Mouse (Mus musculus) gastrocnemius, postnatal 25 days (tissue): ENCODE measurements around the gene Glud1. TPM values are rescaled to one million over a fixed set of nuclear protein-coding genes. Genes with fewer than 3 reads are reported as not detected.

Experiments used
- DNase-seq: peaks from one replicate; pipeline ENCODE4 v3.0.0; 2022
- long read RNA-seq, 2 experiments: library from polyadenylated mRNA; stranded (forward); transcript quantifications; one replicate each; pipeline ENCODE4 v2.0.0; 2021
- total RNA-seq, 2 experiments: library from RNA; stranded (reverse); gene quantifications; 1 replicate in 1 of 2; 2 replicates in 1 of 2; pipeline ENCODE4 v1.2.3; 2021

The Glud1 gene
- total RNA-seq, result 100 to 1,000 TPM; 124 to 137 TPM
- long read RNA-seq, experiment 1, transcript Glud1-201 (13 exons, 3,390 nt), result major isoform, 67 of 84 reads
- long read RNA-seq, experiment 1, partial matches to known transcripts, result 14 of 84 reads
- long read RNA-seq, experiment 1, other reads (novel, unspliced or antisense), result 3 of 84 reads
- long read RNA-seq, experiment 2, transcript Glud1-201 (13 exons, 3,390 nt), result major isoform, 153 of 175 reads
- long read RNA-seq, experiment 2, partial matches to known transcripts, result 9 of 175 reads
- long read RNA-seq, experiment 2, other reads (novel, unspliced or antisense), result 13 of 175 reads

DNA sequence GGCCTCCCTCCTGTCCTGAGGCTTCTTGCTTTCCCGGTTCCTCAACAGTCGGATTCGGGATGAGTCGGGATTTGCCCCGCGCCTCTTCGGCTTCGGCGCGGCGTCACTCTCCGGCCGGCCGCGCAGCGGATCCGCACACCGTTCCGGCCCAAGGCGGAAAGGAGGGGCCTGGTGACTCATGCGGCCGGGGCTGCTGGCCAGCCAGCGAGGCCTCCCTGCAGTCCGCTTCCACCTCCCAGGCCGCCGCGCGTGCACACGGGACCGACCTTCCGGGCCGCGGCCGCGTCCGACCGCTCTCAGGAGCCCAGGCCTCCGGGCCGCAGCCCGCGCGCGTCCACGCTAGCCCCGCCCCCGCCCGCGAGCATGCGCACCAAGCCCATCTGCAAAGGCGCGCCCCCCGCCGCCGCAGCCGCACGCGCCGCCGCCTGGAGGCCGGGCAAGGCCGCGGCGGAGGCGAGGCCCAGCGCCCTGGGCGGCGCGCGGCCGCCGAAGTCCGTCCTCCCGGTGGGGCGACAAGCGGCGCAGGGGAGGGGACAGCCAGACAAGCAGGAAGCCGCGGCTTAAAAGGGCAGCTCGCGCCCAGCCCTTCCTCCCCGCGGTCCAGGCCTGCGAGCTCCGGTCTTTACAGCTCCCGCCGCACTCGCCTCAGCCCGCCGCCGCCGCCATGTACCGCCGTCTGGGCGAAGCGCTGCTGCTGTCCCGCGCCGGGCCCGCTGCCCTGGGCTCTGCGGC lies at the start of gene Glud1, which contains the start of gene Shld2:
Glud1 (plus strand) TSS at position 494 of the 732 bp plus-strand sequence.
Shld2 (minus strand) TSS at position 260 of the 732 bp plus-strand sequence.
- DNase-seq, result peak; percentile 98

DNA sequence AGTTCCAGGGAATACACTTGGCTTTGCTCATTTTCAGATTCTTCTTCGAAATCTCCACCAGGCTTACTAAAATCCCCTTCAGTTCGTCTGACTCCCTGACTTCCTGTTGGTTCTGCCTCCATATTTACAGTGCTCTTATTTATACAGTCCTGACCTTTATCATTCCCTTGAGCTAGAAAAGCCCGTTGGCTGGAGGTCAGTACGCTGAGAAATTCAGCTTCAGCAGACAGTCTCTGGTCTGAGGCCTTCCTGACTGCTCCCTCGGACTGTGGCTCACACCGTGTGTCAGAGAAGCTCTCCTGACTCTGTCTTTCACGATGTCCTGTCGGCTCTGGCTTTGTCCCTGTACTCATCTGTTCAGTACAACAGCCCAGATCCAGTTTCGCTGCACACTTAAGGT lies 42.5 kb upstream of the Glud1 start:
- no peak for DNase-seq

DNA sequence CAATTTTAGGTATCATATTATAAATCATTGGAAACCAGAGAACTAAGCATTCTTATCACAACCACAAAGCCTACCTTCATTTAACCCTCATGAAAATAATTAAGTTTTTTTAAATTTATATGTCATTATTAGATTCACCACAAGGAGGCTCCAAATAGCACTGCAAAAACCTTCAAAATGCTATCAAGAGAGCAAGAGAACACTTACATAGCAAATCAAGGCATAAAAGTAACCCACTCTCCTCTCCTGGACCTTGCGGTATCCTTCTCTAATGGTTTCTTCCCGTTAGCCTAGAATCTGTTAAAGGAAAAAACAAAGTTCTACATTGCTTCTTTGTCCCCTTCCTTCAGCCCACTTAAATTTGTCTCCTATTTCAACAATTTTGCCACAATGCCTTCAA lies 37.2 kb upstream of the Glud1 start:
- DNase-seq, result no peak

DNA sequence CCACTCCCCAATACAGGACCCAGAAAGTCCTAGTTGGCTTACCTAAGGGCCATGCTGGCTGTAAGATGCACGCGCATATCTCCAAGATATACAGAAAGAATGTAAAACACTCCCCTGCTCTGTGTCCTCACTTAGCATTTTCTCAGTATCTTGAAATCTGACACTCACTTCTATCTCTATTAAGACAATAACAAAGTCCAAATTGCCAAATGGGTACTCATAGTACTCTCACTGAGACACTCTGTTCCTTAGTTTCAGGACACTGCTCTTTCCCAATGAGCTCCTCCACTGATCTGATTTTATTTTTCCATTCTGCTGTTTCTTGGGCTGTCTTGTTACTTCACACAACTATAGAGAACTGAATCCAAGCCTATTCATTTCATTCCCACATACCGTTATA lies 36.4 kb upstream of the Glud1 start:
- no peak for DNase-seq

DNA sequence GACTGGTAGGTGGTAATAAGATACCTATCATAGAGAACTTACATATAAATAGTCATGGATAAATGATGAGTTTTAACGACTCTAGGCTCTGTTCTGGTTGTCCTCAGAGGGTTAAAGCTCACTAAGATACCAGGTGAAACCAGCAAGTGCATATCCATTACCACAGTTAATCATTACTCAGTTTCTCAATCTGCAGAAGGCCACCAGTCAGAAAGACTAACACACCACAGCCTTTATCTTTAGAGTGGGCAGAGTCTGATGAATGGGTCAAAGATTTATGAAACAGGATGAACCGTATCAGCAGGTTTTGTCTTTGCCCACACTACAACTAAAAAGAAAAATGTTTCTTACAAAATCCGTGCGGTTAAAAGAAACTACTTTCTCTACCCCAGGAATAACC lies 35.3 kb upstream of the Glud1 start:
- no peak for DNase-seq

DNA sequence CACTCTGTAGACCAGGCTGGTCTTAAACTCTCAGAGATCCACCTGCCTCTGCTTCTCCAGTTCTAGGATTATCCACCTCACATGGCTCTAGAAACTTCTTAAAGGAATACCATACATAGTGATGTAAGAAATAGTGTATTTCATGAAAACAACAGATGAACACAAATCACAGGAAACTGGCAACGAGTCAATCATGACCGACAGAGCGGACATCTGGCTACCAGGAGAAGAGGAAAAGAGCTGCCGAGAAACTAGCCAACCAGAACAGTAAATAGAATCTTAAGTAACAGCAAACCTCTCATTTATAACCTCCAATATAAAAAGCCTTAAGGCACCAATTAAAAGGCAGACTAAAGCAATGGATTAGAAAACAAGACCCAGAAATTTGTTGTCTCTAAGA lies 30.8 kb upstream of the Glud1 start:
- no peak for DNase-seq

DNA sequence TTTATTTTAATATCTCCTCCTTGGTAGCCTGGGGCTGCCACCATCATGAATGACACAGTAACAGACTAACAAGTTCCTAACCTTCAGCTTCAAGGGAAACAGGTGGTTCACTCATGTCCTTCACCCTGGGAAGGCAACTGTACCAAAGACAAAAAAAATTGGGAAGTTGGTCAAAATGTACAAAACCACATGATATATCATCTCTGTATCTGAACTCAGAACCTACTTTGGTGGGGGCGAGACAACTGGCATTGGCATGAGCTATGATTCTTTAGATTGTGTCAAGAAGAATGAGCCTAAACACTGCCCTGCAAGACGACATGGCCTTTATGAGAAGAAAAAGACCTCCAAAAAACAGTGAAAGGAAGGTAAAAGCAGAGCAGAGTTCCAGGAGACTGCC lies 29.7 kb upstream of the Glud1 start:
- no peak for DNase-seq

DNA sequence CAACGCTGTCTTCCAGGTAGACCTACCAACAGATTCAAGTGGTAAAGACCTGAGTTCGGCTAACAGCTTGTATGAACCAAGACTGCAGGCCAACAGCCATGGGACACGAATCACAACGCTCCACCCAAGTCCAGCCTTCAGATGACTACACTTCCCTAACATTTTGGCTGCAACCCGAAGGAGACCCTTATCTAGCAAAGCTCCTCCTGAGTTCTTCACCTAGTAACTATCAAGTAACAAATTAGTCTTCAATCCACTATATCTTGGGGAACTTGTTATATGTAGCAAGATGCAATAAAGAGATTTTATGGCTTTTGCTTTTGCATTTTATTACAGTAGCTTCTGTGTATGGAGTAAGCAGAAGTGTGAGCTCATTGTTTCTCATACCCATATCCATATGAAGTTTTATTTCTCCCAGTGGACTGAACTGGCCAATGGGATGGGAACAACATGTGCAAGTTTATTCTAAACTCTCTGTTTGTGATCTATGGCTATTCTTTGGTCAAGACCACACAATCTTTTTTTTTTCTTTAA lies 28.7 kb upstream of the Glud1 start:
- DNase-seq, result no peak

DNA sequence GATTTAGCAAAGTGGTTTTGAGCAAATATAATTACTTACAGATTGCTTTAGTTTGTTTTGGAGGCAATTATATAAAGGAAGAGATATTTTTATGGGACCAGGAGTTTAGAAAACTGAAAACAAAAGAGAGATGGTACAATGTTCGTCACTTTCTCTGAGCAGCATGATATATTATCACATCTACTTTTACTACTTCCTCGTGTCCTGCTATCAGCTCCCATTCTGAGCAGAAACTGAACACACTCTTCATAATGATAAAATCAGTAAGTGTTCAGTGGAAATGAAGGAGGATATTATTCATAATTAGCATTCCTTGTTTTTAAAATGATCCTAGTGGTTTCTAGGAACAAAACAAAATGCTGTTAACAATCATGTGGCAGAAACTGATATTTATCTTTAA lies 22.1 kb upstream of the Glud1 start:
- DNase-seq, result no peak

DNA sequence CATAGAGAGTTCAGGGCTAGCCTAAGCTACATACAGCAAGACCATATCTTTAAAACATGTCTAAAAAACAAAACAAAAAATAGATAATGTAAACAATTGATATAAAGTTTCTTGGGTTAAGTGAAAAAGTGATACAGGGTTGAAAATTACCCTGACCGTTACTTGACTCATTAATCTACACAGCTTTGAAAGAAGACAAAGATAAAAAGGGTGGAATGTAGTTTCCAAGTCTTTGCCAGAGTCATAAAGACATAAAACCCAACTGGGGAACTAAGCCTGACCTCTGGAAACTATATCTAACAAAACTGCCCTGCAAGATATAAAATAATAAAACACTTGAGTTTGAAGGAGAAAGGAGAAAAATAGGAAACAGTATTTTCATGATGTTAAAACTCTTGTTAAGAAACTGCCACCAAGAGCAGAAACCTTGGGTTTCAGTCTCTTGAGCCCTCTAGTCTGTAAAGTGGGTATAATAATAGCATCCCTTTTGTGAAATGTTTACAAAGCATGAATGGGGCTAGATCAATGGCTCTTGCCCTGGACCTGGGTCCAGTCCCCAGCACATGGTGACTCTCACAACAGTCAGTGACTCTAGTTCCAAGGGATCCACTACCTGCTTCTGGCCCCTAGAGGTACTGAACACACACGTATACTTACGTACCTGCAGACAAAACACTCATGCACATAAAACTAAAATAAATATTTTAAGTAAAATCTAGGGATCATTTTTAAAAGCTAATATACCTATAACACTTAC lies 21.1 kb upstream of the Glud1 start:
- DNase-seq, result no peak

DNA sequence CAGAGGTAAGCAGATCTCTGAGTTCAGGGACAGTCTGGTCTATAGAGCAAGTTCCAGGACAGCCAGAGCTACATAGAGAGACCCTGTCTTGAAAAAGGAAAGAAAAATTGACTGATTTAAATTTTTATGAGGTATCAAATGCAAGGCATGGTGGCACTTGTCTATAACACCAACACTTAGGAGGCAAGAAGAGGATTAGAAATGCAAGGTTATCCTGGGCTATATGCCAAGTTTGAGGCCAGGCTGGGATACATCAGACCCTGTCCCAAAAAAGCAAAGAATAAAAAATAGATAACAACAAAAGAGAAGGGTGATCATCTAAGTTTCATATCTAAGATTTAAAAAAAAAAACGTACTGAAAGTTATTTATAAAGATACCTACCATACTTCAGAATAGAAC lies 20.3 kb upstream of the Glud1 start:
- no peak for DNase-seq

DNA sequence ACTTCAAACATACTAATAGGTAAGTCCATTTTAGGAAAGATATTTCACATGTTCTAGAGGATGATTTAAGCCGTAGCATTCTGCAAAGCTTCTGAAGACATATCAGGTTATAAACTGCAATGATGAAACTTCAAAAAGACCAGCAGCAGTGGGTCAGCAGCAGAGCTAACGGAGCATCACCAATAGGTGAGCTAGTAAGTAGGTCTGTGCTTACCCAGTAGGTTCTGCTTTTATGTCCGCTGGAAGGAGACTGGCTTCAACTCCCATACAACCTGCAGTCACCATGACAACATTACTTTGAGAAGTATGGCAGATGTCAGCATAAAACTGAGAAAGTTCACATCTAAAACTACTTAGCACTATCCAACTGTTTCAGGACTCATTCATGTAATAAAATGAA lies 16.9 kb upstream of the Glud1 start:
- DNase-seq, result no peak

DNA sequence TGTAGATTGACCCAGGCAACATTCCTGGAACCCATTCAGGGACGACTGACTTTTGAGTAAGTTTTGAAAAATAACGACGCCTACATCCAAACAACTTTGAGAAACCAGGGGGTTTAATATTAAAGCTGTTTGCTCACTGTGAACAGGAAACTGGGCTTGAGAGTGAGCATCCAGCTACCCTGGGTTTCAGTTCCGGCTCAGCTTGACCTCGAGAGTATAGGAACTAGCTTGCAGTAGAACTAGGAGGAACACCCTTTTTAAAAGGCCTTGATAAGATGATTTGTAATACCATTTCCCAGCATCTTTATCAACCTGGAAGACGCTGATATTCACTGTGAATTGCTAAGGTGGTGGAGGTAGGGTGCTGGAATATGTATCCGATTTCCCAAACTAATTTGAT lies 14.2 kb upstream of the Glud1 start:
- DNase-seq, result no peak

DNA sequence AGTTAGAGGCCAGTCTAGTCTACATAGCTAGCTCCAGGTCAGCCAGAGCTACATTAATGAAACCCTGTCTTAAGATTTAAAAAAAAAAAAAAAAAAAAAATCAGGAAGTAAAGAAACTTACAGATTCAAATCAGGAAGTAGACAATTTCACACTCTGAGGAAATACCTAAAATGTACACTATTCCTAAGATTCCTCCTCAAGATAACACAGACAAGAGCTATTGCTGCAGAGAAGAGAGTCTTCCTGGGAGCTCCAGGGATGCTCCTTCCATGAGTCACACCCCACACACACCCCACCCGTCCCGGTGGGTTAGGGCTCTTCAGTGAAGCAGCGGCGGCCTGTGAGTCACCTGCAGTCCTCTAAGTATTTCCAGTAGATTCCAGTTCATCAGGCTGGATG lies 13.5 kb upstream of the Glud1 start:
- DNase-seq, result no peak

DNA sequence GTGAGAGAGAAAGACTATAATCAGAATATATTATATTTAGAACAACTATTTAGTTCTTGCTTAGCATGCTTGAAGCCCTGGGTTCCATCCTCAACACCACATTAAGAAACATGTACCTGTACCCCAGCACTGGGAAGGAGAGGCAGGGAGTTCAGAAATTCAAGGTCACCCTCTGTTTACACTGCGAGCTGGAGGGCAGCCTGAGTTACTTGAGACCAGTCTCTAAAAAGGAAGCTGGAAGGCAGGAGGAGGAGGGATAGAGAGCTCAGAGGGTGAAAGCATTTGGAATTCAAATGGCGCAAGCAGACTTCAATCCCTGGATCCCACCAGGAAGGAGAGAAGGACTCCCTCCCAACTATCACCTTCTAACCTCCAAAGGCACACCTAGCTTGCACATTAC lies 12.9 kb upstream of the Glud1 start:
- peak; percentile 31 for DNase-seq

DNA sequence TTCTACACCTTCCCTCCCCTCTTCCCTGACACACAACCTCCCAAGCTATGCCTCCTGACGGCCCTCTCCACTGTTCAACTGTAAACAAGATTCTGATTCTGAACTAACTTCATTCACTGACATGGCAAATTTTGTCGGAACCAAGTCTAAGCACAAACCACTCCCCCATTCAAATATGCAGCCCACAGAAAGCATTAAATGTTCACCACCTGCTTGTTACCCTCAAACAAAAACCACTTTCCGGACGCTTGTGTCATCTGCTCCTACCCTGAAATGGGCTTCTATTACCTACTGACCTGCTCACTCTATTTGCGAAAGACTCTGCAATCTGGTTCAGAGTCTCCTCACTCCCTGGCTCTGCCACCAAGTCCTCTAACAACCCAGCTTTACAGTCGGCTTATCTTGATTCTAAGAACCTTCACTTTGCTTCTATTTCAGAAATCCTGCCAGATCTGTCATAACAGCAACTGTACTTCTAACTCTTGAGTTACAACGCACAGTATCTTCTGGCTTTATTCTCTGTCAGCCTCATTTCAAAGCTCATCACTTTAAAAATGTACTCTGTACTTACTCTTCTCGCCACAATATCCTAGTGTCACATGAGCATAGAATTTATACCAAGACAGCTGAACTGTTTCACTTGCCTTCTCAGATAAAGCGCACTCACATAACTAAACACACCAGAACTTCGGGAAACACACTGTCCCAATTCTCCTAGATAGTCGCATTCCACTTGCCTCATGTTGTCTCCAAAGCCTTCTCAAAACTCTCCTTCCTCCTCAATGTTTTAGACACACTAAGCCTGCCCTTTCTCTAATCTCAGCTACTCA lies 11.4 kb upstream of the Glud1 start:
- DNase-seq, result no peak

DNA sequence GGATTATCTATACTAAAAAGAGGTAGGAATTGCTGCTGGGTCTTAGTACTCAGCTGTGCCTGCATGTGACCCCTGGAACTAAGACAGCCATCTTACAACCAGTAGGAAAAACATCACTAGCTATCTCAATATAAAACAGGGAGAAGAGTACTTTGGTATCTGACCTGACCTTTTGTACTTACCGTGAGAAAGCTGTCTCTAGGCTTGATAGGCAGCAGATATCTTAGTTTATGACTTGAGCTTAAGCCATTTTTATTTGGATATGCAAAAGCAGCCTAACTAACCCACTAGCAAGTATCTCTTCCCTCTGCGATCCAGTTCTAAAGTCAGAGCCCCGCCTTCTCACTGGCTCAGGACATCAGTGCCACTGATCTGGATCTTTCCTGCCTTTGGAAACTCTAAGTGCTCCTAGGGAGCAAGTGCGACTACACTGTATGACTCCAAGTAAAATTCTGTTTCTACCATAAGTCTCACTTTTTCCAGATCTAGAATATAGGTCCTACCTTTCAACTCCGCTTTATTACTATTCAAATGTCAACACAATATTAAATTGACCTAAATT lies 7.8 kb upstream of the Glud1 start:
- no peak for DNase-seq

DNA sequence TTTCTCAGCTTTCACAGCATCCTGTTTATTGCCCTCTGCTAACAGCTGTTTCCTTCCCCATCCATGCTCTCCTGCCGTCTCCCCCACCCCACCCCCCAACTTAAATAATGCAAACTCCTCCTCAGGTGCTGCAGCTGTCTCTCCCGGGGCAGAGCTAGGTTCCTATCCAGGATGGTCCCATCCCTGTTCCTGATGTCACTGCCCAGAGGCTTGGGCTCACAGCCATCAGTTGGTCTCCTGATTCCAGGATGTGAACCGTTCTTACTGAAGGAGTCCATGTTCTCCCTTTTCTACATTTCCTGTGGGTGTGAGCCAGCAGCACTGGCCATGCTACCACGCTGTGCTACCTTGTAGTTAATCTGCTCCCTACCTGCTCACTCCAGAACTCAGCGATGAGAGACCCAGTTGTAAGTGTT lies 7.3 kb upstream of the Glud1 start:
- no peak for DNase-seq

DNA sequence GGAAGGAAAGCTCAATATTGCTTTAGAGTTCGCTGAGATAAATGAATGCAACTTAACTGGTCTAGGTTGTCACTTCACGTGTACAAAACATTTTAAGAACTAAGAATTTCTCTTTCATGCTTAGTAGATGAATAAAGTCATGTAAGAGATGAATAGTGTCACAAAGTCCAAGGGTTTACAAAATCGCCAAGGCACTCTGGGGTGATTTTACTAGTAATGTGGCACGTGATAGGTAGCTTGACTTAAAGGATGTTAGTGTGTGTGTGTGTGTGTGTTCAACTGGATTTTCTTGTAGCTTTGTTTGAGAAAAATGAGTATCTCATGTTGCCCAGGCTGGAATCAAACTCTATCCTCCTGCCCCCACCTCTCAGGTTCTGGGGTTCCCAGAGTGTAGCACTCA lies 1.3 kb upstream of the Glud1 start:
- no peak for DNase-seq

DNA sequence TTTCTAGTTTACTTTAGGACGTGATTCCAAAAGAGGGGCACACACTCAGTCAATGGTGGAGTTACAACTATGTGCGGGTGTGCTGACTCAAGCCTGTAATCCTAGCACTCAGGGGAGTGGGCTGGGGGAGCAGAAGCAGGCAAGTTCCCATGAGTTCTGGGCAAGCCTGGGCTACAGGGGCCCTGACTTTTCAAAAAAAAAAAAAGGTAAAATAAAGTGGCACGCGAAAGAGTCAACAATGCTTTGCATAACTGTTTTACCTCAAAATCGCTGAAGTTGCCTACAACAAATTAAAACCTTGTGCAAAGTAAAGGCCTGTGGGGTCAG lies 657 bp upstream of the Glud1 start:
- no peak for DNase-seq

DNA sequence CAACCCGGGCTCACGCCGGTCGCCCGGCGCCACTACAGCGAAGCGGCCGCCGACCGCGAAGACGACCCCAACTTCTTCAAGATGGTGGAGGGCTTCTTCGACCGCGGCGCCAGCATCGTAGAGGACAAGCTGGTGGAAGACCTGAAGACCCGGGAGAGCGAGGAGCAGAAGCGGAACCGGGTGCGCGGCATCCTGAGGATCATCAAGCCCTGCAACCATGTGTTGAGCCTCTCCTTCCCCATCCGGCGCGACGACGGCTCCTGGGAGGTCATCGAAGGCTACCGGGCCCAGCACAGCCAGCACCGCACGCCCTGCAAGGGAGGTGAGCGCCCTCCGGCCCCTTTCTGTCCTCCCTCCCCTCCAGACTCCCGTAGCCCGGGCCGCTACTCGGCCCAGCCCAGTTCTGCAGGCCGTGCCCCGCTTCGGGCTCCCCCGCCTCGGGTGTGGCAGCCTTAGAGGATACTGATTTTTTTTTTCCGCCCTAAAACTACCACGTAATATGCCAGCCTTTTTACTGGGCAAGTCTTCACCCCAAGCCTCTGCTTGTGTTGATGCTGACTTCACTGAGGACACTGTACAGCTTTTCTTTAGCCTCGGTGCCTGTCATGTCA lies 599 bp downstream of the Glud1 start:
- peak; percentile 59 for DNase-seq
